Mouse (Mus musculus) MEL (cell line): ENCODE measurements around the gene Rpl34.

ENCODE experiments used
- BHLHE40 ChIP-seq: IDR thresholded peaks from 2 replicates; pipeline ENCODE4 v1.6.1; 2012; ENCODE audit warnings: low read depth, mild to moderate bottlenecking, inconsistent platforms, low read length, improper control_type of control experiment, borderline replicate concordance
- CTCF ChIP-seq, 3 experiments: IDR thresholded peaks in 2 of 3; conservative IDR thresholded peaks in 1 of 3; 2 replicates each; pipeline ENCODE4 v1.5.1; 2011 to 2012; ENCODE audit warnings: low read length in 3 of 3, low read depth in 2 of 3, mild to moderate bottlenecking in 2 of 3, improper control_type of control experiment in 1 of 3, inconsistent platforms in 1 of 3, mixed read lengths in 1 of 3, moderate library complexity in 1 of 3; ENCODE audit not compliant: control insufficient read depth in 1 of 3, insufficient read depth in 1 of 3, poor library complexity in 1 of 3, severe bottlenecking in 1 of 3
- TAL1 ChIP-seq: IDR thresholded peaks from 2 replicates; pipeline ENCODE4 v1.6.1; 2012; ENCODE audit warnings: mild to moderate bottlenecking, inconsistent platforms, low read length, moderate library complexity, mixed read lengths
- ZKSCAN1 ChIP-seq: IDR thresholded peaks from 2 replicates; pipeline ENCODE4 v1.6.1; 2012; ENCODE audit warnings: low read depth, mild to moderate bottlenecking, inconsistent platforms, low read length, improper control_type of control experiment, moderate library complexity
- ZMIZ1 ChIP-seq: IDR thresholded peaks from 2 replicates; pipeline ENCODE4 v1.6.1; 2012; ENCODE audit warnings: low read depth, mild to moderate bottlenecking, inconsistent platforms, low read length, improper control_type of control experiment, moderate library complexity

DNA sequence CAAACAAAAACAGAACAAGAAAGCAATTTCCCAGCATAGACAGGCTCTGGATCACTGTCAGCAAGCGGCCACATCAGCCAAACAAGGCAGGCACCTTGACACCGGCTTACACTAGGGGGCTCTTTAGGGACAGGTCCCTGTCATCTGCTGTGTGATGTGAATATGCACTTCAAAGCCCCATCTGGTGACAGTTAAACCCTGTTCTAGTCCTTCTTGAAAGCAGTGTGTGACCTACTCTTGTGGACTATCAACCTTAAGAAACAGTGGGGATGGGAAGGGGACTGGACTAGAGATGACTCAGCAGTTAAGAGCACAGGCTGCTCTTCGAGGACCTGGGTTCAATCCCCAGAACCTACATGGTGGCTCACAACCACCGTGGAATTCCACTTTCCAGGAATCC, 32.6 kb downstream of the Rpl34 start:
- TF ChIP-seq ZMIZ1: no peak
- TF ChIP-seq ZKSCAN1: no peak
- no peak for TF ChIP-seq BHLHE40
- TF ChIP-seq CTCF (IDR thresholded peaks at IDR 0.05 in 2 of 3, conservative IDR thresholded peaks at IDR 0.05 in 1 of 3; ENCODE audit: control insufficient read depth in 1 of 3, insufficient read depth in 1 of 3, low read depth in 2 of 3, low read length in 3 of 3, poor library complexity in 1 of 3, severe bottlenecking in 1 of 3): no peak
- no peak for TF ChIP-seq TAL1
